Mouse (Mus musculus): ENCODE measurements at regions not wholly inside any gene's neighbourhood (a gene's known extent, or its start where the extent isn't known, plus 50 kb on each side); places are given as distances from the start of the nearest gene placed in this dataset.

DNA sequence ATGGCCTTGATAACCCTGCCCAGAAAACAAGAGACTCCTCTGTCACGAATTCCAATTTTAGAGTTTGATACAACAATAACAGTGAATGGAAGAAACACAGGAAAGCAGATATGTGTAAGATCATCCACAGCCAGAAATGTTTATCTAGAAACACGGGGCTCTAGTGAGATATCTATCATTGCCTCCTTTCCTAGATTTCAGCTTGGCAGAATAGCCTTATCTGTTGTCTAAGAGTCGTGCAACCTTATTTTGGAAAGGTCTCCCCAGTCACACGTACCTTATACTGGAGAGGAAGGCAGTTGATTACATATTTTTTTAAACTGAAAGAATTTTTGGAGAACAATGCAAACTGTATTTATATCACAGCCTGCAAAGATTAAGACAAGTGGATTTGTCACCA lies 61.6 kb downstream of the Gm10295 start:
- in situ Hi-C loops (cut with MboI, MseI): no loop called here

GRCm38 (mm10) chr7:71289266-71289665 lies 62.0 kb downstream of the Gm10295 start:
- in situ Hi-C loops (cut with MboI, MseI): no loop called here

GRCm38 (mm10) chr7:71287441-71287840 lies 63.8 kb downstream of the Gm10295 start:
- in situ Hi-C loops (cut with MboI, MseI): no loop called here

GRCm38 (mm10) chr7:71284246-71284645 lies 67.0 kb downstream of the Gm10295 start:
- in situ Hi-C loops (cut with MboI, MseI): no loop called here

GRCm38 (mm10) chr7:71283419-71283818 lies 67.9 kb downstream of the Gm10295 start:
- in situ Hi-C loops (cut with MboI, MseI): no loop called here

GRCm38 (mm10) chr7:71266101-71266500 lies 85.2 kb downstream of the Gm10295 start:
- in situ Hi-C loops (cut with MboI, MseI): no loop called here

GRCm38 (mm10) chr7:71264115-71264514 lies 87.2 kb downstream of the Gm10295 start:
- in situ Hi-C loops (cut with MboI, MseI): no loop called here

DNA sequence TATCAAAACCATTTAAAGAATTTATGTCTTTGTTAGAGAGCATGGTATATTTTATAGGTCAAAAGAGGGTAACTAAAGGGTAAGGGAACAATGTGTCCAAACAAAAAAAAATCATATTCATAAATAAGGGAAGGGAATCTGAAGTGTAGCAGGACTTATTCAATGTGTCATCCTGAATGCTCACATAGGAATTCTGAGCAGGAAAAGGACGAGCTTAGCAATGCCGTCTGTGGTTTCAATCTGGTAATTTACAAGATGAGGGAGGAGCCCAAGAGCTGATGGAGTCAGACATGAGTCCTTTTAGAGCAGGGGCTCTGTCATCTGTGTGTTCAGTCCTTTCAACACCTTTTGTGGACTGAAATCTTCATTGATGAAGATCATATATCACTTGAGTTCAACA lies 101.6 kb downstream of the Gm10295 start:
- in situ Hi-C loops (cut with MboI, MseI): loop anchor here in 1 of 2 experiments (25.0 kb wide), 1 partner anchor 1362 kb away; no protein-coding TSS in a partner anchor

DNA sequence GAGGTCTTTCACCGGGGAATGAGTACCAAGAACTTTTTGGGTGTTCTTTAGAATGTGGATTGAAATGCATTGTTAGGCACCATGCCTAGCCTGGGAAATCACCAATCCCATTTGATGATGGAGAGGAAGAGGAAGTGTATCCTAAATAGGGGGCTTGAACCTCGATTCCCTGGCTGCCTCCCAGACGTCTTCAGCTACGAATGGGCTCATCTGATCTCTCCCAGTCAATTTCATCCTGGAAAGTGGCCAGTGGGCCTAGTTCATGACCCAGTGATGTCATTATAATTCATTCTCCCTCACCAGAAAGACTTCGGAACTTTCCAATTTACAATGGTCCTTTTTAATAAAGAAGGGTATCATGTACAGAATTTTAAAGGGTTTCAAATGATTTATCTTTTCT lies 102.1 kb downstream of the Gm10295 start:
- in situ Hi-C loops (cut with MboI, MseI): loop anchor here in 1 of 2 experiments (25.0 kb wide), 1 partner anchor 1362 kb away; no protein-coding TSS in a partner anchor

GRCm38 (mm10) chr7:71247922-71248321 lies 103.4 kb downstream of the Gm10295 start:
- in situ Hi-C loops (cut with MboI, MseI): loop anchor here in 1 of 2 experiments (25.0 kb wide), 1 partner anchor 1361 kb away; no protein-coding TSS in a partner anchor

DNA sequence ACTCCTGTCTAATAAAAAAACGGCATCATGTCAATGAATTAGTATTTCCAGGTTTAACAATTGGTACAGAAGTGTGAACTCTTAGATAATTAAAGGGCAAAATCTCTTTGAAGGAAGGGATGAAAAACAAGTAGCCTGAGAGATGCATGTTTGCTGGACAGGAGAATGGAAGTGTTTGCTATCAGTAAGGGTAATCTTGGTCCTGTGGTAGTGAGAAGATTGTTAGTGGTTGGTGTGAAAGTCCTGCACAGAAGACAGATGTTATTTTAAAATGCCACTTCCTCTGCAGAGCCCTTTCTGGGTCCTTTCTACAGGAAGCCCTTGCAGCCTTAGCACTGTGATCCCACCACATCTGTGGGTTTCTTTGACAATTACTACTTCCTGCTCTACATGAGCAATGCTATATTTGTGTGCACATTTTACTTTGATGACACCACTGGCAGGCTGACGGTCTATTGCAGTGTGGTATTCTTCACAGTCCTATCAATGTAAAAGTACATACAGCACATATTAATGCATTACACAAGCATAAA lies 108.8 kb downstream of the Gm10295 start:
- in situ Hi-C loops (cut with MboI, MseI): loop anchor here in 1 of 2 experiments (25.0 kb wide), 1 partner anchor 1355 kb away; no protein-coding TSS in a partner anchor

GRCm38 (mm10) chr7:71239207-71239606 lies 112.1 kb downstream of the Gm10295 start:
- in situ Hi-C loops (cut with MboI, MseI): loop anchor here in 1 of 2 experiments (25.0 kb wide), 1 partner anchor 1352 kb away; no protein-coding TSS in a partner anchor

DNA sequence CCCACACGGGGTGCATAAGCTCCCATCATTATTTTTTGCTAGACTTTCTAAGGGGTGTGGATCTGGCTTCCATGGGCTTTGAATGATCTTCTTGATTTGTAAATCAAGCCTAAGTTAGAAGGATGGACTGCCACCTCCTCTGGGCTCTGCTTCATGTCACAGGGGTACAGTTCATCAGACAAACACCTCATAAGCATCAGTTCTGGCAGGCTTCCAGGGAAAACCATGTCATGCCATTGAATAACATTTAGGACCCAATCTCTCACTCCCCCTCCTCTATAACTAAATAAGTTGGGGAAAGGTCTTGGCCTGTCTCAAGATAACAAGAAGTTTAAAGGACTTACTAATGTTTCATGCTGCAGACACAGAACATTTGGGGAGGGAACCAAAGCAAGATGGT lies 115.0 kb downstream of the Gm10295 start:
- in situ Hi-C loops (cut with MboI, MseI): loop anchor here in 1 of 2 experiments (25.0 kb wide), 1 partner anchor 1349 kb away; no protein-coding TSS in a partner anchor

DNA sequence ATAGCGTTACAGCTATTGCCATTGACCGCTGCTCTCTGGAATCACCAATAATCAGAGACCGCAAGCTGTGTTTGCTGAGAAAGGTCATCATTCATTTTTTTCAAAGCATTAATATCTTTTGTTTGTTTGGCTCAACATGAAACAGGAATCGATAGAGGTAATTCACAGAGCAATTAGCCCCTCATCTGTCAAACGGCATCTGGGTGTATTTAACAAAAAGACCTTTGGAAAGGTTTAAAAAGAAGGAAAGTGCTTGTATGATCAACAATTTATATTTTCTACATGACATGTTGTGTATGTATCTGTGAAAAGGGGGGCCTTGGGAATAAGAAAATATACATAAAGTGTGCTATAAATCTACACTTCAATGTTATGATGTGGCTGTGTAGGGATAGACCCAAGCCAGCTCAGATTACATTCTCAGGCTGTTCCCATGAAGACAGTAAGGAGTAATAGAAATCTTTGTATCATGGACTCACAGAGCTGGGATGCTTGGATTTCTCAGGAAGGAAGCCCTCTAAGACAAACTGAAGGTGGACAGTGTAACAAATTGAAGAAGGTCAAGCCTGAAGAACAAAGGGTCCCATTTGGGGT lies 117.0 kb downstream of the Gm10295 start:
- in situ Hi-C loops (cut with MboI, MseI): loop anchor here in 1 of 2 experiments (25.0 kb wide), 1 partner anchor 1347 kb away; no protein-coding TSS in a partner anchor

DNA sequence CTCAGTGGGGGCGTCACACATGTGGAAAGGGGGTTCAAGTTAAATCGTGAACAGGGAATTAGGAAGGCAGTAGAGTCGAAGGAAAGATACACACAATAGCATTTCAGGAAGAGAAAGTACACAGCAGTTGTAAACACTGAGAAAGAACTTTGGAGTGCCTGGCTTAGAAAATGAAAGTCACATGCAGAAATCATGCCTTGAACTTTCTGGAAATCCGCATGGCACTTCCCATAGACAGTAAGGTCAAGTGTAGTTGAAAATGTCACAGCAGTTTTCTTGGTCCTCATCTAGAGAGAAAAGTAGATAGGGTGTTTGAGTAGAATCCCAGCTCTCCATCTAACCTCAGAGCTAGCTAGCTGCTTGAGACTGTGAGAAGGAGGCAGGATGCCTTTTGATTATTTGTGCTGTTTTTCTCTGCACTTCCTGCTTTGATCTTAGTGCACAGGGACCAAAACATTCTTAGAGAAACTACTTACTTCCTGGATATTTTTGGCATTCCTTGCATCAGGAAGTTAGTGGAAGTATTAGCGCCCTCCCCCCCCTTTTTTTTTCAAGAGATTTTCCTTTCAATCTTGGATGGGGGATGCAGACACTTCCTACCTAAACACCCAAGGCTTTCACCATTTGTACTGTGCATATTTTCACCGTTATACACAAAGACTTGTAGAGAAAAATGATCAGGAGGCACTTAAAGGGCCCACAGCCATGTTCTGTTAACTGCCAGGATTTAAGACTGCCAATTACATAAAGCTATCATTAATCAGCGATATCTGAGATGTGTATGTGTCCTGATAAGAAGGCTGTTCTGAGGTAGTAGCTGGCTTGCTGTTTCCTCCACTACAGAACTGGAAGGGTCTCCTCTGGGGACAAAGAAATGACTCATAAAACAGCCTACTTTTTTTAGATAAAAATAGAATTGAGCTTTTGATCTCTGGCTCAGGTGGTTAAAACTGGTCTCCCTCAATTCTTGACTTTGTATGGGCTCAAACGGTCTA lies 118.2 kb downstream of the Gm10295 start:
- in situ Hi-C loops (cut with MboI, MseI): loop anchor here in 1 of 2 experiments (25.0 kb wide), 1 partner anchor 1346 kb away; no protein-coding TSS in a partner anchor

GRCm38 (mm10) chr7:71230901-71231477 lies 120.3 kb downstream of the Gm10295 start:
- in situ Hi-C loops (cut with MboI, MseI): loop anchor here in 1 of 2 experiments (25.0 kb wide), 1 partner anchor 1344 kb away; no protein-coding TSS in a partner anchor

DNA sequence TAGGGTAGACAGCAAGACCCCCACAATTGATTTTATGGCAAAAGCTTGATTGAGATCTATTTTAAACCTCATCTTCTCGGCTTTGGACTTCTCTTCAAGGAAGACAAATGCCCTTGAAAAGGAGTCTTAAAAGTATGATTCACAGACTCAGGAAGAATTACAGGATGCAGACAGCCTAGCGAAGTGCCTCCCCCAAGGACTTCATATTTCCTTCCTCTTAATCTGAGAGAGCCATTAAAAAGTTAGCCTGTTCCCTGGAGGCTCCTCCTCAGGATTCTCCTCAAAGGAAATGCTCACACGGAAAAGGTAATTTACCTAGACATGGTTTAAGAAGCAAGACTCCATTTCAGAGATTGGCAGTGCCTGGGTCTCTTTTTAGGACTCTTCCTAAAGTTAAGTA lies 122.1 kb downstream of the Gm10295 start:
- in situ Hi-C loops (cut with MboI, MseI): loop anchor here (10.0 to 25.0 kb wide), 2 partner anchors 1342 to 1866 kb away; no protein-coding TSS in a partner anchor

DNA sequence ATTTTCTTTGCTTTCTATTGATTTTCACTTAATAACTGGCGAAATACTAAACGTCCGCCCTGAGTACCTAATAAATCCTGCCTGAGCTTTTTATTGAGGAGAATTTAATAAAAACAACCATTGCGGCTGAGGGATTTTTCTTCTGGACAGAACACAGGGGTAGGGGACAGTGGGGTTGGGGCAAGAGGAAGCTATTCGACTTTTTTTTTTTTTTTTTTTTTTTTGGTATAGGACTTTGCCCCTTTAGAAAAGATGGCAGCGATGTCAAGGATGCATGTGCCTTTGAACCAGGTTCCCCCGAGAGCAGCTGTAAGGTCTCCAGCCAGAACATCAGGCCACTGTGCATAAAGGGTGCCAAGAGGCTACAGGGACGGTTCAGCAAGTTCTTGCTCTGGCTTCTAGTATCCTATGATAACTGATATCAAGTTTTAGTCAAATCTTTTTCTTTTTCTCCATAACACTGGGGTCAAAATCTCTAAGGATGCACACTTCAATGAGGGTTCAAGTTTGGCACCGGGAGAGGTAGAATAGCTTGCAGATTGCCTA lies 126.9 kb downstream of the Gm10295 start:
- in situ Hi-C loops (cut with MboI, MseI): loop anchor here in 1 of 2 experiments (10.0 kb wide), 1 partner anchor 1870 kb away; no protein-coding TSS in a partner anchor

DNA sequence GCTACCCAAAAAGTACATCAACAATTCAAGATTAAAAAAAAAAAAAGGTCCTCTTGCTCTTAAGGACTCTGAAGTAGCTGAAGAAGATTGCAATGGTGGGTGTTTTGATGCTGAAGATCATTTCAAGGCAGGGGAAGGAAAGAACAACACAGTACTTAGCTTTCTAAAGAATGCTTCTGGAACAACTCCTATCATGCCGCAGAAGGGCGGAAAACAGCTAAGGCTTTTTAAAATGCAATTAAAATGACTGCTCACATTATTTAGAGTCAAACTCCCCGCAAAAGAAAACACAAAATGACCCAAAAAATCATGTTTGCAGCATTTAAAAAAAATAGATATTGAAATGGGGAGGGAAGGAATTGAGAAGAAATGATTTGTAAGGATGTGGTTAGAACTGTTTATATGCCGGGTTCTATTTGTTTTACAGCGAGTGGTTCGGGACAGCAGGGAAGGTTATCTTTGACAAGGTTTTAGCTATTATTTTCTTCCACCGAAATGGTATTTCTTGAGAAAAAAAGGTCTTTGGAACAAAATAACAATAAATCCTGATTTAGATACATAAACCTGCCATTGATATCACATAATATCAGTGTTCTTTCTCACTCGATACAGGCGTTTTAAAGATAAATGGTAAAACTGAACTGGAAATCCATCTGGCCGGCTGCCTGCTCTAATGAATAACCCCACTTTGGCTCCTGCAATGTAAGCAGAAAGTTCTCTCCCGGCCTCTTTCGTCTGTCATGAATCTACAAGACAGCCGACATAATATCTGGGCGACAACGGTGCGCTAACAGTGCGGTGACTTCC lies 127.6 kb downstream of the Gm10295 start:
- in situ Hi-C loops (cut with MboI, MseI): loop anchor here in 1 of 2 experiments (10.0 kb wide), 1 partner anchor 1871 kb away; no protein-coding TSS in a partner anchor

DNA sequence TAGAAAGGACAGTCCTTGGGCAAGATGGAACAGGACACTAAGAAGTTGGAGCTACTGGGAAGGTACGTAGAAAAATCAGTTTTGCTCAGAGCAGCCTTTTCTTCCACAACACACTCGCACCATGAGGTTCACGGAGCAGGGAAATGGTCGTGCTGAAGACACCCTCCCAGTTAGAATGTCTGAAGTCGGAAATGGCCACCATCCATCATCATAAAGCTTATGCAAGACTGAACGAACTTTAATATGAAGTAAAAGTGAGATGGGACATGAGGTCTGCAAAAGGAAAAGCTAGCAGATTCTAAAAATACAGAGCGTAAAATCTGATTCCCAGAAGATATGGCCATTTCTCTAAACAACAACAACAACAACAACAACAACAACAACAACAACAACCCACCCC lies 133.9 kb downstream of the Gm10295 start:
- in situ Hi-C loops (cut with MboI, MseI): no loop called here
